Mouse (Mus musculus) layer of hippocampus, adult 2 months (tissue): ENCODE measurements around the gene Ube2i. TPM values are rescaled to one million over a fixed set of nuclear protein-coding genes. Genes with fewer than 3 reads are reported as not detected.
"Not testable (repeated sequence)": the region's sequence is repeated elsewhere in the genome, so short reads cannot be mapped to it uniquely, and the experiment has no call there.

ENCODE experiments used
- DNase-seq, 2 experiments: peaks; one replicate each; pipeline ENCODE4 v3.0.0; 2022; ENCODE audit warnings: low spot score in 2 of 2
- H3K27ac ChIP-seq: fragments of 200-600 bp; 2 replicates; pipeline ENCODE4 v1.8.1; 2022
- H3K4me3 ChIP-seq: fragments of 200-600 bp; 2 replicates; pipeline ENCODE4 v1.8.1; 2022; ENCODE audit warnings: mild to moderate bottlenecking
- CTCF ChIP-seq: fragments of 200-600 bp; conservative IDR thresholded peaks from 2 replicates; pipeline ENCODE4 v1.8.1; 2022; ENCODE audit warnings: antibody characterized with exemption, mild to moderate bottlenecking, moderate library complexity
- total RNA-seq, 2 experiments: library from RNA; stranded (reverse); gene quantifications; 2 replicates each; pipeline ENCODE4 v1.2.3; 2021

Ube2i gene
- total RNA-seq, 2 experiments from 2014 or later: 229 to 239 TPM

DNA sequence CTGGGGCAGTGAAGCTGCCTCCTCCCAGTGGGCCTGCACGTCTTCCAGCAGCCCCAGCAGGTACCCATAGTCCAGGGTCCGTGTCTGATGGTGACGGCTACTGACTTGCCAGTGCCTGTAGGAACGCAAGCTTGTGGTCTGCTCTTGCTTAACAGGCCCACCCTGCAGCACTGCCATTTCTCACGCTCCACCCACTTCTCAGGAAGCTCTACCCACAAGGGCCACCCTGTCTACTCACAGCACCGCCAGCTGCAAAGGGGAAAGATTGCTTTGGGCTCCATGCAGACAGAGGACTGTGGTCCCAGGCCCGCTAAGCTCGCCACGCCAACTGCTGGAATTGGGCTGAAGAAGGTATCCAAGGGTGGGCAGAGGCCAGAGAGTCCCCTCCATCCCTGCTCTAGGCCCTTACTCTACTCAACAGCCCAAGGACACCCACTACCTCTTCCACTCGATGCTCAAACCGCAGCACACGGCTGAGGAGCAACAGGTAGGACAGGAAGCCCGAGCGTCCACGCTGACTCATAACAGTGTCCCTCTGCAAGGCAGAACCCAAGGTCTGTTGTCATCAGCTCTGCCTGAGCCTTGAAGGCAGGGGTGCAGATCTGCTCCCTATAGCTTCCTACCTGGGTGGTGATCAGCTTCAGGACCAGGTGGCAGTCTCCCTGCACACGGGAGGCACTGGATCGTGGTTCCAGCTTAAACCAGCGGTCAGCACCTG, 26.2 kb downstream of the Ube2i start:
- TF ChIP-seq CTCF: no peak
- no peak for DNase-seq
- Histone ChIP-seq H3K4me3 (no peak overlapping the region), H3K27ac (no peak overlapping the region)

DNA sequence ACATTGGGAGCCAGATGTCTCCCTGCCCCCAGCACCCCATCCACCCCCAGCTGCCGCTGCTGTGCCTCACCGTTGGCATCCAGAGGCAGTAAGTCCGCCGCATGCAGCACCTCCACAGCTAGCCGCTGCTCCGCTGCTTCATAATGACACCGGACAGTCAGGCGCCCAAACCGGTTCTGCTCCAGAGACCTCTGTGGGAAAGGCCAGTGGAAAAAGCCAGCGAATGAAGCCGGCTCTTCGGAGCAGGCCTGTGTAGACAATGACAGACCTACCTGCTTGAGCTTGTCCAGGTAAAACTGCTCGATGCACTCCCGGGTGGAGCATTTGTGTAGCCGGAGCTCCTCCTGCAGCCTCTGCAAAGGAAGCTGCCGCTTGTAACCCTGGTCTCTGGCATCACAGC, 30.2 kb downstream of the Ube2i start:
- no peak for TF ChIP-seq CTCF
- no peak overlapping the region for H3K27ac ChIP-seq

DNA sequence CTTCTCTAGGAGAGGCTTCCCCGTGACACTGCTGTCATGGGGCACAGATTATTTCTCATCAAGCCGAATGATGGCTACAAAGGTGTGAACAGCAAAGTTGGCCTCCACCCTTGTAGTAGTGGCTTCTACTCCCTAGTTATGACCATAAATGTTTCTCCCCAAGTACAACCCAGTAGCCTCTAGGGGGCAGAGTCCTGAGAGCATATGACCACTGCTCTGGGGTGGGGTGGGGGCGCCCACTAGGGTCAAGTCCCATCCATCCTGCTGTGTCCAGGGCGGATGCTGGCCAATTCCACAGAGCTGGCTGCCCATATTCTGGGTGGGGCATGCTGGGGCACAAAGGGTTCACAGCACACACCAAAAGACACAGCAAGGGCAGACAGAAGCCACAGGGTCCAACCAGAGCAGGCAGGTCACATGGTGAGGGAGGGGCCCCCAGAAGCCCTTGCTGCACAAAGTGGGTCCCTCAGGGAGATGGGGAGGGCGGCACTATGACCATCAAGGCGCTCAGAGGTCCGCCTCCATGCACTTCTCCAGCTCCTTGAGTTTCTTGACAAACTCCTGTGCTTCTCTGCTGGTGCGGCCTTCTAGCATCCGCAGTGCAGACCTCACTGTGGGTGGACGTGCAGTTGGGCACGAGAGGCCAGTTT, 31.2 kb downstream of the Ube2i start:
- Histone ChIP-seq H3K4me3 (no peak overlapping the region), H3K27ac (no peak overlapping the region)
- TF ChIP-seq CTCF: peak; percentile 54
- no peak for DNase-seq

More for the DNA sequence above, 30.2 kb downstream of the Ube2i start:
- no peak for DNase-seq
- no peak overlapping the region for H3K4me3 ChIP-seq

DNA sequence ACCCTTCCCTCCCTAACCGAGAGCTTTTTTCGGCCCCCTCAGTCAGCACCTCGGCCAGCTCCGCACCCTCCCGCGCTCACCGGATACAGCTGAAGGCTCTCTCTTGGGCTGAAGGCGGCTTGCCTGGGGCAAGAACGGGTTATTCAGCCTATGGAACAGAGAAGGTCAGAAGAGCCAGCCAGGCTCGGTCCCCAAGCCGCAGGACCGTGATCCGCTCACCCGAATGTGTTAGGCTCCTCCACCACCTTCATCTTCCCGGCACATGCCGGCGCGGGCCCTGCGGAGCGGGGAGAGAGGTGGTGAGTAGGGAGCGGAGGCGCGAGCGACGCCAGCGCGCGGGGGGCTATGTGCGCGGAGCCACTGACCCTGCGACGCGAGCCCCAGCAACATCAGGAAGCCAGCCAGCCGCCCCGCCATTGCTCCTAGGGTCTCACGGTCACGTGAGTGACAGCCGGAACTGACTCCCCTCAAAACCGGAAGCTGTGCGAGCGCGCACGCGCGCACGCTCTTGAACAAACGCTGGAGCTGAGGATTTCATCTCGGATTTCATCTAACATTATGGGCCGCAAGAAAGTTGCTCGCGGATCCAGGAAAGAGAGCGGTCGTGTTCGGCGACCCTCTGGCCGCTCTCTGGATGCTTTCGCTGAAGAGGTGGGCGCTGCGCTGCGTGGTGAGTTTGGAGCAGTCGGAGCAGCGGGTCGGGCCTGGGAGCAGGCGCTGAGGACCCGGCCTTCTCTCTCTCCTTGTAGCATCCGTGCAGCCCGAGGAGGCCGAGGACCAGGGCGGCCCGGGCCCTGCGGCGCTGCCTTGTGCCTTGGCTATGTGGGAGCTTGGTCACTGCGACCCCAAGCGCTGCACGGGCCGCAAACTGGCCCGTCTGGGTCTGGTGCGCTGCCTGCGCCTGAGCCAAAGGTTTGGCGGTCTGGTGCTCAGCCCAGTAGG, 34.5 kb downstream of the Ube2i start, which contains the start of the genes Gnptg and Tsr3:
Gene Gnptg, minus strand, starts transcription at position 430 of the 942 bp plus-strand sequence.
Gene Tsr3, plus strand, starts transcription at position 476 of the 942 bp plus-strand sequence.
- DNase-seq: peak; percentile 81 to 86
- Histone ChIP-seq H3K27ac (peak within 1 kb of the TSS; percentile 92), H3K4me3 (peak within 1 kb of the TSS; percentile 100)
- TF ChIP-seq CTCF: no peak

DNA sequence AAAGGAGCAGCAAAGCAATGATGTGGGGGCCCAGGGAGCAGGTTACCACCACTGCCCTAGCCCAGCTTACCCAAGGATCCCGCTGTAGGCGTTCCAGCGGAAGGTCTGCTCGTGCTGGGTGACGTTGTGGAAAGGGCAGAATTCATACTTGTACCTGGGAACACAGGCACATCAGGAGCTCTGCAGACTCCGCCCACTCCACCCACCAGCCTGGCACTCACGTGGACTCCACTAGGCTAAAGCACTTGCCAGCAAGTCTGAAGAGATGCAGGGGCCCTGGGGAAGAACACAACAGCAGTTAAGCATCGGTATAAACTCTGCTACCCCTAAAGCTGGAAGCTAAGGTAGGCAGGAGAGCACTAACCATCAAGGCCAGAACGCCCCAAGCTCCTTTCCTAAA, 38.8 kb downstream of the Ube2i start:
- no peak overlapping the region for H3K27ac ChIP-seq
- no peak overlapping the region for H3K4me3 ChIP-seq
- TF ChIP-seq CTCF: no peak
- DNase-seq: no peak

DNA sequence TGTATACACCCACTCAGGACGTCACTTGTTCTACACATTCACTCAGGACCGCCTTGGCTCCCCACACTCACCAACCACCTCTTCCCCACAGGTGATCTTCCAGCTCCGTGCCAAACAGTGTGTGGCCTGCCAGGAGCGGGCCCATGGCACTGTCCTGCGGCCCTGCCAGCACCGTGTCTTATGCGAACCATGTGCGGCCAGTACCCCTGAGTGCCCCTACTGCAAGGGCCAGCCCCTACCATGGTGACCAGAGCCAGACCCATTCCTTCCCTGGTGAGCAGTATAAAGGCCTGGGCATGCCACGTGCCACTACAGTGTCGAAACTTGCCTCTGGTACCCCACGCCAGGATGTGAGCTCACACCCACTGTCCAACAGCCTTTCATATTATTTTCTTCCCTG, 42.8 kb downstream of the Ube2i start:
- not testable (repeated sequence) for H3K27ac ChIP-seq, DNase-seq, H3K4me3 ChIP-seq

DNA sequence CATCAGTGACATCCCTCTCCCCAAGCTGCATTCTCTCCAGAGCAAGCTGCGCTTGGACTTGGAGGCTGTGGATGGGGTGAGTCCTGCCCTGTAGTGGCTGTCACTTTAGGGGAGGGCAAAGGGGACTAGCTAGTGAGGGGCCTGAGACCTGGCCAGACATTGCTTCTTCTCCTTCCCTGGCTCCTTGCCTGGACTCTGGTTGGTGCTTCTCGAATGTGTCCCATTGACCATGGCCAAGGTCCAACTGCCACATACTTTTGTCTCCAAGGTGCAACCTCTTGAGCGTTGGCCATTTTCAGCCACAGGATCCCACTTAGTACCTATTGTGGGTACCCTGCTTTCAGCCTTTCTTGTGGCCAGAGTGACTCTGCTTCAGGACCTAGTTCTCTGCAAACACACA, 43.7 kb downstream of the Ube2i start:
- Histone ChIP-seq H3K4me3 (no peak overlapping the region), H3K27ac (no peak overlapping the region; the same call in 1 of the 2 replicates)
- no peak for DNase-seq
- TF ChIP-seq CTCF: no peak

DNA sequence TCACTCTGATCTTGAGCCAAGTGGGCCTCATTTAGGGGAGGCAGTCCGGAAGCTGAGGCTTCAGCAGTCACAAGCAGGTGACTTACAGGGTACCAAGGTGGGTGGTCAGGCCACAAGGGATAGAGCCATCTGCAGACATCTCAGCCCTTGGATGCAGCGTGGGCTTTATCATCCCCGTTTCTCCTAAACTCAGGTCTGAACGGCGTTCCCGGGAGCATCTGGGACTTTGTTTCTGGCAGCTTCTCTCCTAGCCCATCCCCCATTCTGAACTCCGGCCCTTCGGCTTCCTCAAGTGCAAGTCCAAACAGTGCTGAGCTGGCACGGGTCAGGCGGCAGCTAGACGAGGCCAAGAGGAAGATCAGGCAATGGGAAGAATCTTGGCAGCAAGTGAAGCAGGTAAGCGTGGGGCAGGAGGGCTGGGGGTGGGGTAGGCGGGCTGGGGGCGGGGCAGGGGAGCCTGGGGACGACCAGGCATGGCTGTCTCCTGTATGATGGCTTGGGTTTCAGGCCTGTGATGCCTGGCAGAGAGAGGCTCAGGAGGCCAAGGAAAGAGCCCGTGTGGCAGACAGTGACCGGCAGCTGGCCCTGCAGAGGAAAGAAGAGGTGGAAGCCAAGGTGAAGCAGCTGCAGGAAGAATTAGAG, 44.3 kb downstream of the Ube2i start:
- not testable (repeated sequence) for DNase-seq, H3K4me3 ChIP-seq, H3K27ac ChIP-seq

DNA sequence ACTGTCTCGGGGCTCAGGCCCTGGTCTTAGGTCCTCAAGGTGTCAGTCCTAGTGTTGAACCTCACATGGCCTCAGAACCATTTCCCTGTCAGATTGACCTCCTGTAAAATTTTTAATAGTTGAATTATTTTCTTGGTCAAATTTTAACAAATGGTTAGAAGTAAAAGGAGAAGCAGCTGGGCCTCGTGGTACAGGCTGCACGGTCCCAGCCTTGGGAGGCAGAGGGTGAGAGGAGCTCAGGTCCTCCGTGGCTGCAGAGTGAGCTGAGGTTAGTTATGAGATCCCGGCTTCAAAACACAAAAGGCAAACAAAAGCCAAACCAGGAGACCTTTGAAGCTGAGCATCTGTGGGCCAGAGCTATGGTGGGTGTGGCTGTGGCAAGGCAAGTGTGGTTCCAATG, 46.4 kb downstream of the Ube2i start:
- no peak overlapping the region for H3K4me3 ChIP-seq
- DNase-seq: no peak
- no peak overlapping the region for H3K27ac ChIP-seq
- no peak for TF ChIP-seq CTCF

DNA sequence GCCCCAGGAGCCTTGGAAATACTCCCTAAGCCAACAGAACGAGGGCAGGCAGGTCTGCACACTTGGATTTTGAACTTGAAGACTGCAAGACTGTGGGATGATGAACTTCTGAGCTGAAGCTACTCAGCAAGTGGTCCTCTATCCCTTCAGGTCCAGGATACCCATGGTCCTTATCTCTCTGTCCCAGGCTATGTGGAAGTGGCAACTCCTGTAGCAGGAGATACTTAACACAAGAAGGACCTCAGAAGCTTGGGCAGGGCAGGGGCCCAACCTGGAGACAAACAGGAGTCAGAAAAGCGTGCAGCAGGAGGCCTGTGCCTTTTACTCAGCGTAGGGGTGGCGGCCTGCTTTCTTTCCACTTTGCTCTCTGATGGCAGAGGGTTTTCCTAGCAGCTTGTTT, 48.8 kb downstream of the Ube2i start:
- DNase-seq: no peak
- no peak overlapping the region for H3K4me3 ChIP-seq
- H3K27ac ChIP-seq: no peak overlapping the region
- TF ChIP-seq CTCF: no peak

DNA sequence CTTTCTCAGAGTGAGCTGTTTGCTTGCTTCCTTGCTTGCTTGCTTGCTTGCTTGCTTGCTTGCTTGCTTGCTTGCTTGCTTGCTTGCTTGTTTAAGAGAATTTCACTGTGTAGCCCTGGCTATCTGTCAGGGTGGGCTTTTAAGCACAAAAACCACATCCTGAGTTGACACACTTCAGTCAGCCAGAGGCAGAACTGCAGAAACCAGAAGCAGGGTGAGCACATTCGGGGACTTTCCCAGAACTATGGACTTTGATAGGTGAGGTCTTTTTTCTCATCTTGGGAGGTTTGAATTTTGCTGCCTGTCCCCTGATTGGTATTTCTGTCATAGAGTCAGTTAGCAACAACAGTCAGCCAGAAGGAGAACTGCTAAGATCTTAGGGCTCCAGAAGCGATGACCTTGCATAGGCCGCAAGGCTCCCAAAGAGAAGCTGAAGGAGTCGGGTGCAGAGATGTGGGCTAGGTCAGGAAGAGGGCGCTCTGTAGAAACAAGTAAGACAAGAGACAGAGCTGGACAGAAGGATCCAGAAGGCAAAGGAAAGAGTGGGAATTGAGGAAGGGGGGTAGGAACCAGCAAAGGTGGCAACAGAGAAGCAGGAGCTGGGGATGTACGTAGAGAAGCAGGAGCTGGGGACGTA, 49.7 kb downstream of the Ube2i start:
- Histone ChIP-seq H3K4me3 (no peak overlapping the region), H3K27ac (no peak overlapping the region)
- no peak for TF ChIP-seq CTCF
- DNase-seq: no peak

DNA sequence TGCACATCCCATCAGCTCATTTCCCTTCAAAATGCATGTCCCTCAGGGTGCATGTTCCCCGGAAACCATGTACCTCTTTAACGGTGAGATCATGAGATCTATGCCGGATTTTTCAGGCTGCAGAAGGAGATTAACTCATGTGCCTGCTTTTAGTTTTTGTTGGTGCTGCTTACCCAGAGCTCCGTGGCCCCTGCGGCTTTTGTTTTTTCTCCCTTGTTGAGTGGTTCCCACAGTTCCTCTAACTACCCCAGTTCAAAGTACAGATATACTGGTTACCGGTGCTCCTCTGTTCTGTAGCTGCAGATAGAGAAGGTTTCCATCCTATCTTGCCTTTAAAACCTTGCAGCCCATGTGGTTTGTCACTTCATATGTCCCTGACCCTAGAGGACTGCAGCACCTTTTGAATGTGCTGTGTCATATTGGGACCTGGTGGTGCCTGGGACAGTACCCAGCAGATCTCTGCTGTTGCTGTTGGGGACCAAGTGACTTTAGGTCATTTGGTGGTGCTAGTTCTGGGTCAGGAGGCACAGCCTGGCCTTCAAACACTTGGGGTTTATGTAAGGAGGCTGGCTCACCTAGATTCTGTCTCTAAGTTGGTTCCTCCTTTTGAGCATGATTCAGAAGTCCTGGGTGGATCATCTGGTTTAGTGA, 51.3 kb downstream of the Ube2i start:
- Histone ChIP-seq H3K4me3 (peak overlapping the region; percentile 59), H3K27ac (peak overlapping the region; percentile 86)
- DNase-seq: no peak
- no peak for TF ChIP-seq CTCF

DNA sequence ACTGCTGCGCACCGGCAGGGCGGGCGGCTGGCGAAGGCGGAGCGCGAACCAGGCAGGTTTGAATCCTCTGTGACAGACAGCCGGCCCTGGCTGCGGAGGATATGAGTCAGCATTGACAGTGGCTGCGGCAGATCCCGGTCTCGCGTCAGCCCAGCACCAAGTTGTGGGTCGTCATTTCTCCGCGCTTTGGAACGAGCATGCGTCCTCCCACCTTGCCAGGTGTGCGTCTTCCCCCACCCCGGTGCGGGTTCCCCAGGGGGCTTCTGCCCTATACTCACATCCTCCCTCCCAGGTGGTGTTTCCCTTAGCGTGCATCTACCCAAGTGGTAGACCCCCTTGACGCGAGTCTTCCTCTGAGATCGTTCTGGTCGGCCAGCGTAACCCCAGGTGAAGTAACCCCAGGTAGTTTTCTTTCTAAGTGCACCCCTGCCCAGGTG, 51.9 kb downstream of the Ube2i start:
- DNase-seq: peak in 1 of 2 experiments; percentile 36
- peak overlapping the region; percentile 86 for H3K27ac ChIP-seq

More for the DNA sequence above, 51.9 kb downstream of the Ube2i start:
- H3K4me3 ChIP-seq: peak overlapping the region; percentile 59
